Mouse (Mus musculus): ENCODE data around the gene Pitpna. TPM values are rescaled to one million over a fixed set of nuclear protein-coding genes. Genes with fewer than 3 reads are reported as not detected.
"Not testable (repeated sequence)": the region's sequence is repeated elsewhere in the genome, so short reads cannot be mapped to it uniquely, and the experiment has no call there.

The Pitpna gene
- polyA plus RNA-seq, 1 experiment from 2014 or later = 70.4 TPM

GRCm38 (mm10) chr11:75585978-75586377, 1.9 kb upstream of the Pitpna start:
- H3K4me3 ChIP-seq (ENCODE audit: low read length) = no peak overlapping the region
- H3K4me1 ChIP-seq (ENCODE audit: insufficient read depth, low read length) = peaks cover 23% of the 10 kb centered on the region
- H3K36me3 ChIP-seq (ENCODE audit: insufficient read depth, low read length) = no peaks in the 10 kb centered on the region
- ATAC-seq (ENCODE audit: low FRiP score, low TSS enrichment) = no peak
- no peak overlapping the region for H3K4me2 ChIP-seq (replicated peaks; ENCODE audit: low read depth, low read length)
- no peak overlapping the region for H3K9ac ChIP-seq (replicated peaks; ENCODE audit: low read length)
- 84% methylated on average over 5 of the region's 5 CpGs for WGBS
- no peaks in the 10 kb centered on the region for H3K9me3 ChIP-seq (ENCODE audit: low read length)
- no peak overlapping the region for H3K27ac ChIP-seq (ENCODE audit: low read length)
- no peaks in the 10 kb centered on the region for H3K27me3 ChIP-seq (ENCODE audit: insufficient read depth, low read length)

GRCm38 (mm10) chr11:75586963-75587362, 934 bp upstream of the Pitpna start:
- Histone ChIP-seq H3K36me3 (ENCODE audit: insufficient read depth, low read length) (no peaks in the 10 kb centered on the region), H3K4me2 (replicated peaks; ENCODE audit: low read depth, low read length) (no peak overlapping the region), H3K4me1 (ENCODE audit: insufficient read depth, low read length) (peaks cover 23% of the 10 kb centered on the region), H3K4me3 (ENCODE audit: low read length) (no peak overlapping the region), H3K27ac (ENCODE audit: low read length) (no peak overlapping the region), H3K27me3 (ENCODE audit: insufficient read depth, low read length) (no peaks in the 10 kb centered on the region), H3K9ac (replicated peaks; ENCODE audit: low read length) (no peak overlapping the region), H3K9me3 (ENCODE audit: low read length) (no peaks in the 10 kb centered on the region)
- WGBS = 84% methylated on average over 5 of the region's 5 CpGs
- no peak for ATAC-seq (ENCODE audit: low FRiP score, low TSS enrichment)

- Histone ChIP-seq H3K9ac (replicated peaks; ENCODE audit: low read length) (peak overlapping the region; percentile 91), H3K36me3 (ENCODE audit: insufficient read depth, low read length) (peaks cover 5% of the 10 kb centered on the region; the same call in 1 of the 2 replicates), H3K9me3 (ENCODE audit: low read length) (no peaks in the 10 kb centered on the region), H3K27me3 (ENCODE audit: insufficient read depth, low read length) (no peaks in the 10 kb centered on the region), H3K27ac (ENCODE audit: low read length) (peak overlapping the region; percentile 90), H3K4me1 (ENCODE audit: insufficient read depth, low read length) (peaks cover 23% of the 10 kb centered on the region), H3K4me2 (replicated peaks; ENCODE audit: low read depth, low read length) (peak overlapping the region; percentile 94), H3K4me3 (ENCODE audit: low read length) (peak overlapping the region; percentile 94)
- ATAC-seq (ENCODE audit: low FRiP score, low TSS enrichment) = peak; percentile 71
- WGBS = under 1% methylated on average over 37 of the region's 37 CpGs
These were observed 516 bp downstream of the Pitpna start for GRCm38 (mm10) chr11:75588285-75588941.

- no peak overlapping the region for H3K4me2 ChIP-seq (replicated peaks; ENCODE audit: low read depth, low read length)
- H3K9me3 ChIP-seq (ENCODE audit: low read length) = no peaks in the 10 kb centered on the region
- WGBS = 82% methylated on average over 5 of the region's 5 CpGs
- no peaks in the 10 kb centered on the region for H3K27me3 ChIP-seq (ENCODE audit: insufficient read depth, low read length)
- peaks cover 24% of the 10 kb centered on the region for H3K4me1 ChIP-seq (ENCODE audit: insufficient read depth, low read length)
- H3K4me3 ChIP-seq (ENCODE audit: low read length) = no peak overlapping the region
- peaks cover 23% of the 10 kb centered on the region; the same call in 1 of the 2 replicates for H3K36me3 ChIP-seq (ENCODE audit: insufficient read depth, low read length)
- no peak overlapping the region for H3K9ac ChIP-seq (replicated peaks; ENCODE audit: low read length)
- no peak overlapping the region for H3K27ac ChIP-seq (ENCODE audit: low read length)
- no peak for ATAC-seq (ENCODE audit: low FRiP score, low TSS enrichment)
These were observed 4.7 kb downstream of the Pitpna start for GRCm38 (mm10) chr11:75592612-75593011.

- H3K4me3 ChIP-seq (ENCODE audit: low read length) = no peak overlapping the region
- WGBS = 83% methylated on average over 9 of the region's 9 CpGs
- H3K27ac ChIP-seq (ENCODE audit: low read length) = no peak overlapping the region
- no peak overlapping the region for H3K4me2 ChIP-seq (replicated peaks; ENCODE audit: low read depth, low read length)
- no peaks in the 10 kb centered on the region for H3K9me3 ChIP-seq (ENCODE audit: low read length)
- H3K9ac ChIP-seq (replicated peaks; ENCODE audit: low read length) = no peak overlapping the region
- no peak for ATAC-seq (ENCODE audit: low FRiP score, low TSS enrichment)
- peaks cover 28% of the 10 kb centered on the region; the same call in 1 of the 2 replicates for H3K36me3 ChIP-seq (ENCODE audit: insufficient read depth, low read length)
- H3K4me1 ChIP-seq (ENCODE audit: insufficient read depth, low read length) = peaks cover 13% of the 10 kb centered on the region
- H3K27me3 ChIP-seq (ENCODE audit: insufficient read depth, low read length) = no peaks in the 10 kb centered on the region
These were observed 6.5 kb downstream of the Pitpna start for GRCm38 (mm10) chr11:75594431-75594830.

GRCm38 (mm10) chr11:75595404-75595803, 7.5 kb downstream of the Pitpna start:
- Histone ChIP-seq H3K36me3 (ENCODE audit: insufficient read depth, low read length) (peaks cover 34% of the 10 kb centered on the region; the same call in 1 of the 2 replicates), H3K27me3 (ENCODE audit: insufficient read depth, low read length) (no peaks in the 10 kb centered on the region), H3K27ac (ENCODE audit: low read length) (no peak overlapping the region), H3K9me3 (ENCODE audit: low read length) (no peaks in the 10 kb centered on the region), H3K4me1 (ENCODE audit: insufficient read depth, low read length) (0 out of 2 replicates have a peak, but pooled peaks cover 5% of the 10 kb centered on the region), H3K4me2 (replicated peaks; ENCODE audit: low read depth, low read length) (no peak overlapping the region), H3K4me3 (ENCODE audit: low read length) (no peak overlapping the region), H3K9ac (replicated peaks; ENCODE audit: low read length) (no peak overlapping the region)
- no peak for ATAC-seq (ENCODE audit: low FRiP score, low TSS enrichment)
- 74% methylated on average over 2 of the region's 2 CpGs for WGBS

- peaks cover 37% of the 10 kb centered on the region for H3K36me3 ChIP-seq (ENCODE audit: insufficient read depth, low read length)
- no peaks in the 10 kb centered on the region for H3K27me3 ChIP-seq (ENCODE audit: insufficient read depth, low read length)
- H3K4me1 ChIP-seq (ENCODE audit: insufficient read depth, low read length) = 0 out of 2 replicates have a peak, but pooled peaks cover 5% of the 10 kb centered on the region
- ATAC-seq (ENCODE audit: low FRiP score, low TSS enrichment) = no peak
- no peak overlapping the region for H3K4me3 ChIP-seq (ENCODE audit: low read length)
- no peaks in the 10 kb centered on the region for H3K9me3 ChIP-seq (ENCODE audit: low read length)
- no peak overlapping the region for H3K4me2 ChIP-seq (replicated peaks; ENCODE audit: low read depth, low read length)
- H3K27ac ChIP-seq (ENCODE audit: low read length) = no peak overlapping the region
- WGBS = 72% methylated on average over 7 of the region's 7 CpGs
- no peak overlapping the region for H3K9ac ChIP-seq (replicated peaks; ENCODE audit: low read length)
These were observed 7.9 kb downstream of the Pitpna start for GRCm38 (mm10) chr11:75595816-75596215.

GRCm38 (mm10) chr11:75596726-75597255, 8.9 kb downstream of the Pitpna start:
- no peak for ATAC-seq (ENCODE audit: low FRiP score, low TSS enrichment)
- Histone ChIP-seq H3K4me2 (replicated peaks; ENCODE audit: low read depth, low read length) (no peak overlapping the region), H3K9ac (replicated peaks; ENCODE audit: low read length) (no peak overlapping the region), H3K4me1 (ENCODE audit: insufficient read depth, low read length) (0 out of 2 replicates have a peak, but pooled peaks cover 5% of the 10 kb centered on the region), H3K4me3 (ENCODE audit: low read length) (no peak overlapping the region), H3K27me3 (ENCODE audit: insufficient read depth, low read length) (no peaks in the 10 kb centered on the region), H3K27ac (ENCODE audit: low read length) (no peak overlapping the region), H3K36me3 (ENCODE audit: insufficient read depth, low read length) (peaks cover 47% of the 10 kb centered on the region), H3K9me3 (ENCODE audit: low read length) (no peaks in the 10 kb centered on the region)
- WGBS = 72% methylated on average over 3 of the region's 3 CpGs

GRCm38 (mm10) chr11:75598004-75598403, 10.1 kb downstream of the Pitpna start:
- no peaks in the 10 kb centered on the region for H3K9me3 ChIP-seq (ENCODE audit: low read length)
- no peaks in the 10 kb centered on the region for H3K27me3 ChIP-seq (ENCODE audit: insufficient read depth, low read length)
- H3K4me2 ChIP-seq (replicated peaks; ENCODE audit: low read depth, low read length) = no peak overlapping the region
- no peak overlapping the region for H3K9ac ChIP-seq (replicated peaks; ENCODE audit: low read length)
- 89% methylated on average over 6 of the region's 6 CpGs for WGBS
- no peak for ATAC-seq (ENCODE audit: low FRiP score, low TSS enrichment)
- 0 out of 2 replicates have a peak, but pooled peaks cover 5% of the 10 kb centered on the region for H3K4me1 ChIP-seq (ENCODE audit: insufficient read depth, low read length)
- H3K4me3 ChIP-seq (ENCODE audit: low read length) = no peak overlapping the region
- peaks cover 56% of the 10 kb centered on the region for H3K36me3 ChIP-seq (ENCODE audit: insufficient read depth, low read length)
- H3K27ac ChIP-seq (ENCODE audit: low read length) = peak overlapping the region; percentile 59

GRCm38 (mm10) chr11:75599802-75600201, 11.9 kb downstream of the Pitpna start:
- H3K4me3 ChIP-seq (ENCODE audit: low read length); H3K4me1 ChIP-seq (ENCODE audit: insufficient read depth, low read length); H3K9me3 ChIP-seq (ENCODE audit: low read length); H3K4me2 ChIP-seq (replicated peaks; ENCODE audit: low read depth, low read length); H3K27me3 ChIP-seq (ENCODE audit: insufficient read depth, low read length); ATAC-seq (ENCODE audit: low FRiP score, low TSS enrichment); H3K27ac ChIP-seq (ENCODE audit: low read length); H3K9ac ChIP-seq (replicated peaks; ENCODE audit: low read length): not testable (repeated sequence)
- 93% methylated on average over 14 of the region's 17 CpGs for WGBS
- H3K36me3 ChIP-seq (ENCODE audit: insufficient read depth, low read length) = peaks cover 47% of the 10 kb centered on the region
